Mouse (Mus musculus) cerebellum, adult 9-10 months (tissue): ENCODE data around the gene Cacna1c.

Experiments
- DNase-seq: peaks from one replicate; pipeline ENCODE4 v3.0.0; 2022

Gene Cacna1c

DNA sequence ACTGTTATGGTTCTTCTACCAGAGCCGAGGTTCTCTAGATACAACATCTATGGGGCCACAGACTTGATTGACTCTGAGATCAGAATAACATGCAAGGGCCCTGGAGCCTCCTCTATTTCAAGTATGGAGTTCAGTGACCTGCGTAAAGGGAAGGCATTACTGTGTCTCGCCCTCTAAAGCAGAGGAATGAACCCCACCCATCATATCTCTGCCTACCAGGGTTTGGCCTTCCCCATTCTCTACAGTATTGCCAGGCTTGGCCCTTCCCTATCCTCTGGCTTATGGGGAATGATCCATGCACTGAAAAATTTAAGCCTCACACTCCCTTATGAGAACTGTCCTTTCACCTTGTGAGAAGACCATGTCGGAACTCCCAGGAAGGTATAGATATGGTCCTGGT lies 198.8 kb downstream of the Cacna1c start:
- DNase-seq: no peak

- DNase-seq: no peak
These were observed 201.8 kb downstream of the Cacna1c start for GRCm38 (mm10) chr6:118994272-118995061.

- DNase-seq: no peak
These were observed 203.8 kb downstream of the Cacna1c start for GRCm38 (mm10) chr6:118992391-118992790.

DNA sequence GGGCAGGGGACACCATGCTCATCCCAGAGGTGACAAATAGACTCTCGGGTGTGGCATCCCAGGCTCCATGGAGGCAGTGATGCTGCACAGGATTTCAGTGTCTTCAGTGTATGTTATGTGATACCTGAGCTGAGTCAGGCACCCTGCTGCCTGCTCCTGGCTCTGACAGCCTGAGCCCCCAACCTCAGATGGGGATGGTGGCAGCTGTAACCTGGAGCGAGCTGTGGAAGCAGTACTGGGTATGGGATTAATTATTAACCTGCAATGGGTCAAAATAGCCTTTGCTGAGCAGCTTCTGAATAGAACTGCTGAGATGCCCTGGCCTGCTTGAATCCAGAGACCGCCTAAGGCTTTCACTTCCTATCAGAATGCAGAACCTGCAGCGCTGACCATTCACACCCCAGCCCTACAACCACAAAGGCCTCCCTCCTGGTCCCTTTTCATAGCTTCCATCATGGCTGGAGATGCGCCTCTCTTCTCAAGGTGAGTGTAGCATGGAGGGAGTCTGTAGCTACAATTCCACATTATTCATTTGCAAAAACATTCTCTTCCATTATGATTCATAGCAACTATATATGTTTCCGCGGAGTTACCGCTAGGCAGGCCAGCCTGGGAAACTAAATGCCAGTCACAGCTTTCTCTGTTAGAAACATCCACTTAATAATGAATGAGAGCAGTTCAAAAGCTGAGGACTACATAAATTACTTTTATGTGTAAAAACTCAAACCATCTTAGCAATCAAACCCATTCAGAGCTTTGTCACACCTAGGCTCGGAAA lies 206.0 kb downstream of the Cacna1c start:
- no peak for DNase-seq

DNA sequence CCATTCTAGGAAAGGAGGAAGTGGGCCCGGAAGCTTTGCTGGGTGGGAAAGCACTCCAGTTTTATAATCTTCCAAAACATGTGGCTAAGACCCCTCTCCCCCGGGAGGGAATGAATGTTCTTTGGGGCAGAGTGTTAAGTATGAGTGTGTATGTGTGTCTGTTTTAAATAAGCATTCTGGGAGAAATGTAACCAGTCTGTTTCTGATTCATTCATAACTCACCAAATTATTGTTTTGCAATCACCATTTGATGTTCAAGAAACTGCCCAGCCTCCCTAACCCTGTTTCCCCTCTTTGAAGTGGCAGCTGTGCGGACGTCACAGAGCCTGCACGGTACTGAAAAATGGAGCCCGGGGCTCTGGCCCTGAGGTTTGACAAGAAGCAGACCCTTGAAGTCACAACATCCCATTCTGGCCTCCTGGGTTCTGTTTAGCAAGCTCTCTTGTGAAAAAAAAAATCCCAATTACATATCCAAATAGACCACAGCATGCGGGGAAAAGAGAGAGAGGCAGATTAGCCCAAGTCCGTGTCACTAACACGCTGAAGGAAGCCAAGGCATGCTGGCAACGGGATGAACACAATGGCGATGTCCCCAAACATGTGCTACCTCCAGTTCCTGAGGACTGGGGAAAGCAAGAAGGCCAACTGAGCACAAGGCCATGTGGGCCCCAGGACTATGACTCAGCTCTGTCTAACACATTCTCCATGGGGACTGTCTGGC lies 211.9 kb downstream of the Cacna1c start:
- DNase-seq: no peak

DNA sequence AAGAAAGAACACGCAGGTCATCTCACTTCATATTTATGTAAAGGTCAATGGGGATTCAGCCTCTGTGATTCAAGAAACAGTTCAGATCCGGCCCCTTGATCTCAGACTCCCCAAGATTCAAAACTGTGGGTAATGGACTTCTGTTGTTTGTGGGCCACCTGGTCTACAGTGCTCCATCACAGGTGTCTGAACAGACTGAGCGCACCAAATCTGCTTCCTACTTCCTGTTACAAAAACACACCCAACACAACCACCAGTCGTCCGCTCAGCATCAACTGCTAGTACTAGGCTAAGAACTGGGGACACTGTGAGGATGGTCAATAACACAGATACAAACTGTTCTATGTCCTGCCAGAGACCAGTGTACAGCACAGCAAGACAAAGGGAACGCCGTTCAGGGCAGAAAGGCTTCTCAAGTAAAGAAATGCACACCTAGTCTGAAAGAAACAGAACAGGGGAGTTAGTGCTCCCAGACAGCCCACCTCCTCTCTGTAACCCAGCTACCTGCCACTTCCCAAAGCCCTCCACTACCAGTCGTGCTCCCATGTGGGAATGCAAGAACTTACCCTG lies 212.7 kb downstream of the Cacna1c start:
- no peak for DNase-seq

- DNase-seq: no peak
These were observed 216.0 kb downstream of the Cacna1c start for GRCm38 (mm10) chr6:118980265-118980664.

DNA sequence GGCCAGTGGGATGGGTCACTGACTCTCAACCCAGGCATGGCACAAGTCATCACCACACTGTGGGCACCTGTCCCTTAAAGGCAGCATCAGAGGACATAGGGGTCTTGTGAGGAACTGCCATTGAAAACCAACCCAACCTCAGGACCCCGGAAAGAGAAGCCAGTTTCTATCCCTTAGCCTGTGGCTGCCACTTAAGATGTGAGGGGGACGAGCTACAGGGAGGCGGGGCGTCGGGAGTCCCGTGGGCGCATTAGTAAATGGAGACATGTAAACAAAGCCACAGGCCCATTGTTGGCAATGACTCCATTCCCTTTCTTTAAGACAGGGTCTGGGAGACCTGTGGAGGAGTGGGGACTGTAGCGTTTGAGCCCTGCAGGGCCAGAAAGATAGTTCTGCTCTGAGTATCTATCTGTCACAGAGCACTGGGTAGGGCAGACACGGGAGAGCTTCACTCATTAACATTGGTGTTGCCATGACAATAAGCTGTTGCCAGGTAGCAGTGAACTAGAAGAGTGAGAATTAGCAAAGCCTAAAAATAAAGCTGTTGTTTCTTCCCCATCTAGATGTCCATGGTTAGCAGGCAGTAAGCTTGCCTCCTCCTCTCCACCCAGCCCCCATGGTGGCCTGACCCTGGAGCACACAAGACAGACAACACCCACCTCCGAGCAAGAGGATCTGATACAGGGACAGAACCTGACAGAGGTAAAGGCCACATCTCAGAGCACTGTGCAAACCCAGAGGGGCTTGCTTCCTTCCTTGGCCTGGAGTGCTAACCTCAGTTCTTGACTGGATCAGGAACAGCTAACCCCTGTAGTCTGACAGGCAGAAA lies 218.6 kb downstream of the Cacna1c start:
- no peak for DNase-seq

DNA sequence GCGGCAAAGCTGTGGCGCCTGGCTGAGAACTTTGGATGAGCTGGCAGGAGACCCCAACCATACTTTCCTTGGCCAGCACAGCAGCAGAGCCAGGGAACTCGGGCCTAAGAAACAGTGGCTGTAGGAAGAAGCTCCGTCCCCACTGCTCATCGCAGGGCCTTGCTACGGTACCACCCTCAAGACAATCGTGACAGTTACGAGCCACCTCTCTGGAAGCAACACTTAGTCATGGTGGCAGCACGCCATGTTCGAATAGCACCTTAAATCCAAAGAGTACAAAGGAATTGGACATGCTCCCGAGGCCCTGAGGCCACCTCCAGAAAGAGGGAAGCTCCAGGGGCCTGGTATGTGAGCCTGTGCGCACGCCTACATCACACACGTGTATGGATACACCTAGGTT lies 219.6 kb downstream of the Cacna1c start:
- no peak for DNase-seq

- peak; percentile 61 for DNase-seq
These were observed 224.2 kb downstream of the Cacna1c start for GRCm38 (mm10) chr6:118971844-118972531.

- no peak for DNase-seq
These were observed 227.4 kb downstream of the Cacna1c start for GRCm38 (mm10) chr6:118968776-118969175.

- peak; percentile 81 for DNase-seq
These were observed 229.3 kb downstream of the Cacna1c start for GRCm38 (mm10) chr6:118966904-118967303.

- no peak for DNase-seq
These were observed 230.6 kb downstream of the Cacna1c start for GRCm38 (mm10) chr6:118965577-118965976.

- no peak for DNase-seq
These were observed 232.4 kb downstream of the Cacna1c start for GRCm38 (mm10) chr6:118963806-118964205.

DNA sequence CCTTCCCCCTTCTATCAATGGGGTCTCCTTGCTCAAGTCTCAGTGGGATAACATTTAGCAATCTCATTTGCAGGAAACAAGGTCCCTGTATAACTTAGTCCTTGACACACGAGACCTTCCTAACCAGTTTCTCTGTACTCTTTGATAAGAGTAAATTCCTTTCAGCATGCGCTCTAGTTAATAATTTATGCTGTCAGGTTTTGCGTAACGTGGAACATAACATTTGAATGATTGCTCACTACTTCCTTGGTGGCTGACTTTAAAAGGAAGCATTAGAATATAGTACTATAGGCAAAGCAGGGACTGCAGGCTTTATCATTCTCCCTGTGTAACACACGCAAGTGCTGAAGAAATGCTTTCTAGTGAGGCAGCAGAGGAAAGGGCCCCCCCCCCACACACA lies 232.9 kb downstream of the Cacna1c start:
- DNase-seq: no peak

DNA sequence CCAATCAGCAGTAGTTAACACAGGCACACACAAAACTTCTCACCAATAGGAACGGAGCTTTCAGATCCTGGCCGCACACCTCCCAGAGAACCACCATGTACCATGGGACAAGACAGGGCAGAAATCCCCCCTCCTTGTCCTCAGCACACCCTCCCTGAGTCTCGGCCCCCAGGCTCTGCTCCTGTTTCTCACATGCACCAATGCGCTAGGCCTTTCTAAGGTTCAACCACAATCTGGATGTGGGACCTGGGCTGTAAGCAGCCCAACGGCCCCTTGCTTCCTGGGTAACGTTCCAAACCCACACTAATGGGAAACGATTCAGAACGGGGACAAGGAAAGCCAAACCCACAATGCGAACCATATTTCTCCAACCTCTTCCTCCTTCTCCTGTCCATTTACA lies 237.7 kb downstream of the Cacna1c start:
- no peak for DNase-seq

GRCm38 (mm10) chr6:118956234-118956633 lies 240.0 kb downstream of the Cacna1c start:
- DNase-seq: no peak

GRCm38 (mm10) chr6:118955777-118956176 lies 240.4 kb downstream of the Cacna1c start:
- DNase-seq: no peak

- no peak for DNase-seq
These were observed 241.1 kb downstream of the Cacna1c start for GRCm38 (mm10) chr6:118954988-118955554.

DNA sequence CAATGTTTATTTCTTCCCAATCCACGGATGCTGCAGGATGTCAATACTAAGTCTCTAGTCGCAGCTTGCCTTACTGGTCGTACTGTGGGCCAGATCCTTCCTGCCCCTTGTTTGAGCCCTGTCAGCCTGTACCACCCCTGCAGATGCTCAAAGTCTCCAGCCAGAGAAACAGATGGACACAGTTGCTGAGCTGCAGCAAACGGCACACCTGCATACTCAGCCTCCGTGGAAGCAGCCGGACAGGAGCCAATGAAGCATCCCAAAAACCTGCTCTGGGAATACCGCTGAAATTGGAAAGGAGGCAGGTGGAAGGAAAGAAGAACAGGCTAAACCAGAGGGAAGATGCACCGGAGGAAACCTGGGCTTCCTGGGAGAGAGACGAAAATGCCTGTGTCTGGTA lies 243.8 kb downstream of the Cacna1c start:
- DNase-seq: peak; percentile 60

- no peak for DNase-seq
These were observed 246.0 kb downstream of the Cacna1c start for GRCm38 (mm10) chr6:118950190-118950589.
